Mouse (Mus musculus) 3134 (cell line): ENCODE data around the gene Ppat.

Experiments used
- DNase-seq: peaks from one replicate; pipeline ENCODE4 v3.0.0-alpha.2; 2011; ENCODE audit warnings: low spot score; ENCODE audit not compliant: insufficient read length; ENCODE audit errors: extremely low read depth

Ppat gene

DNA sequence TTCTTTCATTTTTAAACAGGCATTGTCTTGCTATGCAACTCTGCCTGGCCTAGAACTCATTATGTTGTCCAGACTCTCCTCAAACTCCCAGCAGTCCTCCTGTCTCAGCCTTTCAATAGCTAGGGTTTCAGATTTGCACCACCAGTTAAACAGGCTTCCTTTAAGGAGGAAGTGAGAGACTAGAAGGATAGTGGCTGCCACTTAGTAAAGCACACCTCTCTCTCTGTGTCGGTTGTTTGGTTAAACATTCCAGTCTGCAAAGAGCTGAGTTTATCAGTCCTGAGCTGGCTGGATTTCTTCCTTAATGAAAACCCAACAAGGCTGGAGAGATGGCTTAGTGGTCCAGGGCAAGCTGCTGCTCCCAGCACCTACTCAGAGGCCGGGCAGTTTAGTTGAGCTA, 58.8 kb downstream of the Ppat start:
- DNase-seq = no peak

GRCm38 (mm10) chr5:76887011-76887410, 64.4 kb downstream of the Ppat start:
- no peak for DNase-seq

GRCm38 (mm10) chr5:76884107-76884506, 67.3 kb downstream of the Ppat start:
- no peak for DNase-seq

DNA sequence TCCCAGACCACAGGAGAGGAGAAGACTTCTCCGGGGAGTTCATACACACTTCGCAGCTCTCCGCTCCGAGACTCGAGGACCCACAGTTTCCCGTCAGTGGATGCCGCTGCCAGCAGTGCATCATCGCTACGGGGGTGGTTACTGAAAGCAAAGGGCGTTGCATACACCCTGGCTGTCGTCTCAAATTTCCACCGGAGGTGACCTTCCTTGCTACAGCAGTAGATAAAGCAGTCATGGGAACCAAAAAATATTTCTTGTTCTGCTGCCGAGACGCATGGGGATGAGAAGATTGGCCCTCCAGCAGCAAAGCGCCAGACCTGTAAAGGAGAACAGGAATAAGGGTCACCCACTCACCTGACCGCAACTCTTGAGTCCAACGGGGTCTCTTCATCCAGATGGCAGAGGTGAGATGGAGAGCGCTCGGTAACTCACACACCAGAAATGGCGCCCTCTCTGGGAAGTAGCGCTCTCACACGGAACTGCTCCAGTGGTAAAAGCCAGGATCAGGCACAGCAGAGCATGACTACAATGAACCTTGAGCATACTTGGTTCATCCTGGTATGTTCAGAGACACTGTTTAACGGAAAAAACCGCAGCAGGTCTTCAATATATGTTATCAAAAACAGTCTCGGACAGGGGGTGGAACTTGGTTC, 75.1 kb downstream of the Ppat start:
- DNase-seq = no peak

DNA sequence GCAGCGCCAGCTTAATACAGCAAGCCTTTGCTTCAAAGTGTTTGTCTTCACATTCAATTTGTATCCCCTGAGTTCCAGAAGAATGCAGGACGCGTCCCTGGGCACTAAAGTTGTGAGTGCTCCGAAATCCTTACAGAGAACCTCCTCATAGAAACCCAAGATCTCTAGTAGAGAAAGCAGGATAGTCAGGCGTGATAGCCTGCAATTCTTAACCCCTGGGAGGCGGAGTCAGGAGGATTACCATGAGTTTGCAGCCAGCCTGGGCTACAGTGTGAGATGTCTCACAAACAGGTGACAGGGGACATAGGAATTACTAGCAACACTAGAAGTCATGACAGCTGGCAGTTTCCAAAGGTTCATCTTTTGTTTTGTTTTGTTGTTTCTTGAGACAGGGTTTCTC, 81.8 kb downstream of the Ppat start:
- DNase-seq = no peak

DNA sequence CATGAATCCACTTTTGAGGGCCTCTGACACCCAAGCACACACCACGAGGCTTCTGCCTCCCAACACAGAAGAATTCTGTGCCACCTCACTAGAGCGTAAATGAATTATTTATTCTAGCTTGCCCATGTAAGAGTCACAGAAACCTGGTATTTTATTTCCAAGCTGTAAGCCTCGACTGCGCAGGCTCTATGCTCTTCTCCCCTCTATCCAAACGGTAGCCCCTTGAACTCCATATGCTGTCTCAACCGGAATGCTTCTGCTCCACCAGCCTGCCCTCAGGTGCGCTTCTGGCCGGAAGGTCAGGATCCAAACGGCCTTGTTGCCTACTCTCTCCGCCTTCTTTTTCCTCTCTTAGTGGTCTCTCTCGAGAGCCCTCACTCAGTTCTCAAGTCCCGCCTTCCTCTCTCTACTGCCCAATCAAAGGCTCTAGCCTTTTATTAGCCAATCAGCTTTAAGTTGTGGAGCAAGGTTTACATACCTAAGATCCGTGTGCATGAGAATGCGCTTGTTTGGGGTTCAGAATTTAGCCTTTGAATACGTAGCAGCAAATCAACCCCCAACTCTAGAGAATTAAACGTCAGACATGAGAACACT, 82.6 kb downstream of the Ppat start:
- DNase-seq = no peak

DNA sequence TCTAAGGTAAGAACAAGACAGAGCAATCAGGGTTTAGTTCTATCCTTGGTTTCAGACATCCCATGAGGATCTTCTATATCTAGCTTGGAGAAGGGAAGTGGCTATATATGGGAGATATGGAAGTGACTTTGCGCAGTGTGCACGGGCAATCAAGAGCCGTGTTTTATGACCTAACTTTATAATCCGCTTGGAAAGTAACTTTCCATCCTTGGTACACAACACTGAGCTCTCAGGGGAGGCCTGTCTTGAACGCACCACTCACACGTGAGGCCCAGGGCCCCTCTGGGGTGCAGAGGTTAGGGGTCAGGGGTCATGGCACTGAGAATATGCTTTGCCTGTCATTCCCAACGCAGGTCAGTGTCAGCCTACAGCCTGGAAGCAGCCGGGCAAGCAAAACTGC, 84.6 kb downstream of the Ppat start:
- DNase-seq = no peak
